Mouse (Mus musculus): ENCODE data around the gene Slc44a5. TPM values are rescaled to one million over a fixed set of nuclear protein-coding genes. Genes with fewer than 3 reads are reported as not detected.
A peak's percentile ranks its signal among the peaks of the same experiment; 100 is the strongest.

Slc44a5 gene
- polyA plus RNA-seq (2014; fragmentation: Nextera tagmentation; extraction: Ambion mirVana) = 14.3 and 15.5 TPM in 2 replicates

DNA sequence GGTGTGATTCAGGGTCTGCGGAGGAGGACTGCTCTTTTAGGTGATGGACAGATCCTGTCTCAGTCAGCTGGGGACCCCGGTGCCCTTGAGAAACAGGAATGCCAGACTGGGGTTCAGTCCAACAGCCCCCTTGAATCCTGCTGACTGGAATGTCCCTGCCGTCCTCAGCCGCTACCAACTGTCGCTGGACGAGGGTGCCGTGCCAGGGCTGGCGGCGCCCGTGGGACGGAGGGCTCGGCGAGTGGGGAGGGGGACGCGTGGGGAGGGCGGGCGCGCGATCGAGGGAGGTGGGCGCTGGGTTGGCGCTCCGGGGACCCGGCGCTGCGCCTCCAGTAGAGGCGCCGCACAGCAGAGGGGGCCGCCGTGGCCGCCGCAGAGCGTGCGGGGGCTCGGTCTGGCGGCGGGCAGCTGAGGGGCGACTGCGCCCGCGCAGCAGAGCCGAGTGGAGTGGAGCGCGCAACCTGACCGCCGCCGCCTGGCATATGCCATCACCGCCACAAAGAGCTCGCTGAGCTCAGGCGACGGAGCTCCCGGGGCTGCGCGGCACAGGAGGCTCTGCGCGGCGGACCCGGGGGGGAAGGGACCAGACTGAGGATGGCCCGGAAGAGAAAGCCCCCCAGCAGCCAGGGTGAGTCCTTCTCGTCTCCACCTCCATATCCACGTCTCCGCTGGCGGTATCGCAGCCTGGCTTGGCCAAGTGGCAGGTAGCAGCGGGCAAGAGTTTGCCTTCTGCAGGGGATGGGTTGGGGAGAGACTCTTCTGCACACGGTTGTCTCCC is at the start of gene Slc44a5:
TSS of gene Slc44a5 (plus strand) at position 266 of the 778 bp plus-strand sequence.
- WGBS = under 1% methylated on average over 66 of the region's 66 CpGs
- peak within 1 kb of the TSS; percentile 80 for H3K9ac ChIP-seq (replicated peaks; ENCODE audit: low read length)
- ATAC-seq (ENCODE audit: low FRiP score, low TSS enrichment) (peak; percentile 89), DNase-seq (peak; percentile 83)
- no peaks in the 10 kb centered on the region for H3K9me3 ChIP-seq (ENCODE audit: control insufficient read depth, low read length)
- H3K36me3 ChIP-seq (ENCODE audit: control insufficient read depth, insufficient read depth, low read length) = no peaks in the 10 kb centered on the region
- peak within 1 kb of the TSS; percentile 77 for H3K27ac ChIP-seq (replicated peaks; ENCODE audit: low read depth, low read length)
- H3K27me3 ChIP-seq (ENCODE audit: control insufficient read depth, insufficient read depth, low read length) = no peaks in the 10 kb centered on the region
- peak within 1 kb of the TSS; percentile 68 for H3K4me3 ChIP-seq (replicated peaks; ENCODE audit: low read depth, low read length)
- peaks cover 14% of the 10 kb centered on the region for H3K4me1 ChIP-seq (ENCODE audit: control insufficient read depth, insufficient read depth, low read length)
- peak within 1 kb of the TSS; percentile 86 for H3K4me2 ChIP-seq (ENCODE audit: low read length)

DNA sequence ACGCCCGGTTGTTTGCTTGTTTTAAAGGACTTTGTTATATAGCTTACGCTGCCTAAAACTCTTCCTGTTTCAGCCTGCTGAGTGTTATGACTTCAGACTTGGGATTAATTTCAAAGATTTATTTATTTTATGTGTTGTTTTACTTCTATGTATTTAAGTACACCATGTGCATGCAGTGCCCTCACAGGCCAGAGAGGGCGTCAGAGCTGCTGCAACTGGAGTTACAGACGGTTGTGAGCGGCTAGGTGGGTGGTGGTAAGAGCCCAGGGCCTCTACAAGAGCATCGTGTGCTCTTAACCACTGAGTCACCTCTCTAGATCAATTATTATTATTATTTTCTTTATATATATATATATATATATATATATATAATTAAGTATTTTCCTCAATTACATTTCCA is 46.9 kb upstream of the Slc44a5 start:
- DNase-seq = no peak
- H3K27me3 ChIP-seq (ENCODE audit: control insufficient read depth, insufficient read depth, low read length) = no peaks in the 10 kb centered on the region
- no peak overlapping the region for H3K4me3 ChIP-seq (replicated peaks; ENCODE audit: low read depth, low read length)
- no peaks in the 10 kb centered on the region for H3K4me1 ChIP-seq (ENCODE audit: control insufficient read depth, insufficient read depth, low read length)
- 92% methylated on average over 7 of the region's 7 CpGs for WGBS
- H3K9me3 ChIP-seq (ENCODE audit: control insufficient read depth, low read length) = no peaks in the 10 kb centered on the region
- no peak overlapping the region for H3K27ac ChIP-seq (replicated peaks; ENCODE audit: low read depth, low read length)
- no peak overlapping the region for H3K9ac ChIP-seq (replicated peaks; ENCODE audit: low read length)
- H3K36me3 ChIP-seq (ENCODE audit: control insufficient read depth, insufficient read depth, low read length) = peaks cover 33% of the 10 kb centered on the region
- H3K4me2 ChIP-seq (ENCODE audit: low read length) = no peak overlapping the region
- no peak for ATAC-seq (ENCODE audit: low FRiP score, low TSS enrichment)

DNA sequence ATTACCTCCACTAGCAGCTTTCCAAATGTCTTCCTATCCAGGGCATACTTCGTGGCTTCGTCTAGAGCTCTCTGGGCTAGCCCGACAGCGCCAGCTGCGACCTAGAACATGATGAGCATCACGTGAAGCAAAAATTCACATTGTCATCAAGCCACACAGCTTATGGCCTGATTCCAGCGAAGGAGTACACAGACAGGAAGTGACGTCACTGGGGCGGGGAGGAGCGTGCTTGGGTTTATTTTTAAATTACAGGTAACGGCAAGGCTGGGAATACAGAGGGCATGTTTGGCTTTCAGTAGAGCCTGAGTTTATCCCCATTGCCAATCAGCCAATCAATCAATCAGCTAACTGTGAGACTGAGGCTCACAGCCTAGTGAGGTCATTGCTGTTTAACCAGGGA is 43.7 kb upstream of the Slc44a5 start:
- Histone ChIP-seq H3K27me3 (ENCODE audit: control insufficient read depth, insufficient read depth, low read length) (no peaks in the 10 kb centered on the region), H3K9ac (replicated peaks; ENCODE audit: low read length) (no peak overlapping the region), H3K36me3 (ENCODE audit: control insufficient read depth, insufficient read depth, low read length) (peaks cover 51% of the 10 kb centered on the region), H3K27ac (replicated peaks; ENCODE audit: low read depth, low read length) (no peak overlapping the region), H3K4me2 (ENCODE audit: low read length) (no peak overlapping the region), H3K4me1 (ENCODE audit: control insufficient read depth, insufficient read depth, low read length) (no peaks in the 10 kb centered on the region), H3K9me3 (ENCODE audit: control insufficient read depth, low read length) (no peaks in the 10 kb centered on the region), H3K4me3 (replicated peaks; ENCODE audit: low read depth, low read length) (no peak overlapping the region)
- 98% methylated on average over 11 of the region's 11 CpGs for WGBS
- DNase-seq = no peak
- no peak for ATAC-seq (ENCODE audit: low FRiP score, low TSS enrichment)

DNA sequence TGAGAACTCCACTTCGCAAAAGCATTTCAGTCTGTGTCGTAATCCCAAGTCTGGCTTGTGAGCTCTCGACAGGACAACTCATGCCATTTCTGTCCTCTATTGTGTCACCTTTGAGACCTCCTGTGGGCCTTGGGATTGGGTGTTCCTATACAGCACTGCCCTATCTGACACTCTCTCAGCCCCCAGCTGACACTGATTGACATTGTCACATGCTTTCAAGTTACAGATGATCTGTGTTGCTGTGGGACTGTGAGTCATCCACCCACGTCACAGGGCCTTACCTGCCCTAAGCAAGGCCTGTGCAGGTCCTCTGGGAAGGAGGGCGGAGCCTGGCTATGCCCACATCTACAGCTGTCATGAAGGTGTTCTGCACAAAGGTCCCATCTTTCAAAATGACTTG is 40.8 kb upstream of the Slc44a5 start:
- ATAC-seq (ENCODE audit: low FRiP score, low TSS enrichment) = no peak
- Histone ChIP-seq H3K9ac (replicated peaks; ENCODE audit: low read length) (no peak overlapping the region), H3K4me2 (ENCODE audit: low read length) (no peak overlapping the region), H3K27me3 (ENCODE audit: control insufficient read depth, insufficient read depth, low read length) (no peaks in the 10 kb centered on the region), H3K4me3 (replicated peaks; ENCODE audit: low read depth, low read length) (no peak overlapping the region), H3K9me3 (ENCODE audit: control insufficient read depth, low read length) (no peaks in the 10 kb centered on the region), H3K36me3 (ENCODE audit: control insufficient read depth, insufficient read depth, low read length) (peaks cover 62% of the 10 kb centered on the region), H3K27ac (replicated peaks; ENCODE audit: low read depth, low read length) (no peak overlapping the region), H3K4me1 (ENCODE audit: control insufficient read depth, insufficient read depth, low read length) (no peaks in the 10 kb centered on the region)
- 92% methylated on average over 5 of the region's 5 CpGs for WGBS
- no peak for DNase-seq

DNA sequence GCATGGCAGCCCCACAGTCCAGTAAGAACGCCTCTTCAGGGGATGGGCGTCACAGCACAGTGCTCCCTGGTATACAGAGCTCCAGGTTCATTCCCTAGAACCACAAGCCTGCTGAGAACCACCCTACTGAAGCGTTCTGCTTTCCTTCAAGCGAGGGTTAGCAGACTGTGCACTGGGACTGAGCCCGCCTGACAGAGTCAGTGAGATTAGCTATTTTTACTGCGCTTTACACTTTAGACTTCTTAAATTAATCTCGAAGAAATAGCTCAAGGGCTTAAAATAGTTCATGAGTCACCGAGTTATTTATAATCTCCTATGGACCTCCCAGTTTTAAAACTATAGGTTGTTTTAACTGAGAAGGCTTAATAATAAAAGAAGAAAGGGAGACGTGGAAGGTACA is 37.4 kb upstream of the Slc44a5 start:
- Histone ChIP-seq H3K9me3 (ENCODE audit: control insufficient read depth, low read length) (no peaks in the 10 kb centered on the region), H3K4me3 (replicated peaks; ENCODE audit: low read depth, low read length) (no peak overlapping the region), H3K27me3 (ENCODE audit: control insufficient read depth, insufficient read depth, low read length) (no peaks in the 10 kb centered on the region), H3K36me3 (ENCODE audit: control insufficient read depth, insufficient read depth, low read length) (peaks cover 50% of the 10 kb centered on the region), H3K4me1 (ENCODE audit: control insufficient read depth, insufficient read depth, low read length) (no peaks in the 10 kb centered on the region), H3K4me2 (ENCODE audit: low read length) (no peak overlapping the region), H3K27ac (replicated peaks; ENCODE audit: low read depth, low read length) (no peak overlapping the region), H3K9ac (replicated peaks; ENCODE audit: low read length) (no peak overlapping the region)
- ATAC-seq (ENCODE audit: low FRiP score, low TSS enrichment) (no peak), DNase-seq (no peak)
- 94% methylated on average over 9 of the region's 9 CpGs for WGBS

DNA sequence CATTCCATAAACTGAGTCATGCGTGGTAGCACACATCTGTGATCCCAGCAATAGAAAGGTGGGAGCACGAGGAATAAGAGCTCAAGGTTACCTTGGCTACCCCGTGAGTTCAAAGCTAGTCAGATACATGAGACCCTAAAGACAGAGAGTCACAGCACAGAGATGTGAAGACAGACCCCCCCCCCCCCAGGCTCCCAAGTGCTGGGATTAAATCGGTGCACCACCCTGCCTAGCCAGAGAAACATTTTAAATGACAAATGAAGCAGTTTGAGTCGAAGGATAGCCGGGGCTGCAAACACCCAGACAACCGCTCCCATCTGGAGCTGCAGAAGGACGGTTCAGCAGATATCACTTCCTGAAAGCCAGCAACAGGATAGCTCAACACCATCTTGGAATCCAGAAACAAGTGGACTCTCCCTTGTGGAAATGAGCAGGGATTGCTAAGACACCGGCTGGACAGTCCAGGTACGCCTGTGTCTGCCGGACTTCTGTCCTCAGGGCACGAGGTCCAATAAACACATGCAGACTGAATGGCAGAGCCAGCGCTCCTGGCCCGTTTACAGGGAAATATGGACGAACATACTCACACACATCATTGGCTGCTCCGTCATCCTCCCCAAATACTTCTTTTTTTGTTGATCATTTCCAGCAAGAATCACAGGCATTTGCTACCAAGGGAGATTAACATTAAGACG is 36.0 kb upstream of the Slc44a5 start:
- DNase-seq = no peak
- no peaks in the 10 kb centered on the region for H3K27me3 ChIP-seq (ENCODE audit: control insufficient read depth, insufficient read depth, low read length)
- no peak for ATAC-seq (ENCODE audit: low FRiP score, low TSS enrichment)
- peaks cover 44% of the 10 kb centered on the region for H3K36me3 ChIP-seq (ENCODE audit: control insufficient read depth, insufficient read depth, low read length)
- 94% methylated on average over 17 of the region's 17 CpGs for WGBS
- H3K27ac ChIP-seq (replicated peaks; ENCODE audit: low read depth, low read length) = no peak overlapping the region
- H3K4me2 ChIP-seq (ENCODE audit: low read length) = no peak overlapping the region
- no peak overlapping the region for H3K9ac ChIP-seq (replicated peaks; ENCODE audit: low read length)
- no peaks in the 10 kb centered on the region for H3K4me1 ChIP-seq (ENCODE audit: control insufficient read depth, insufficient read depth, low read length)
- H3K4me3 ChIP-seq (replicated peaks; ENCODE audit: low read depth, low read length) = no peak overlapping the region
- no peaks in the 10 kb centered on the region for H3K9me3 ChIP-seq (ENCODE audit: control insufficient read depth, low read length)

DNA sequence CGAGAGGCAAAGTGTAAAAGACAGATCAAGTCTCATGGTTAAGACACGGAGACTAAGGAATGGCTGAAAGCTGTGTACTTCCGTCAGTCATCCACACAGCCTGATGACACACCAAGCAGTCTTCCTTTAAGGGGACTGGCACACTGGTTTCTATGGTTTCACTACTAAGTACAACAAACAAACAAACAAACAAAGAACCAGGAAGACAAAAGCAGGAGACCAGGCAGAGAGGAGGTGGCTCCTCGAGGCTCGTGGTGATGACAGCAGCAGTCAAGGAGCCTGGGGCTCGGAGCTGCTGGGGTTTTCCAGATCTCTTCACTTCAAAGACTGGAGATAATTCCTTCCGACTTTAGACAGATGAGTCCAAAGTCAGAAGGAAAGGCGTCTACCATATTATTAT is 33.2 kb upstream of the Slc44a5 start:
- WGBS = 82% methylated on average over 8 of the region's 8 CpGs
- Histone ChIP-seq H3K27me3 (ENCODE audit: control insufficient read depth, insufficient read depth, low read length) (no peaks in the 10 kb centered on the region), H3K4me3 (replicated peaks; ENCODE audit: low read depth, low read length) (no peak overlapping the region), H3K27ac (replicated peaks; ENCODE audit: low read depth, low read length) (no peak overlapping the region), H3K4me2 (ENCODE audit: low read length) (no peak overlapping the region), H3K4me1 (ENCODE audit: control insufficient read depth, insufficient read depth, low read length) (0 out of 2 replicates have a peak, but pooled peaks cover 18% of the 10 kb centered on the region), H3K9me3 (ENCODE audit: control insufficient read depth, low read length) (no peaks in the 10 kb centered on the region), H3K9ac (replicated peaks; ENCODE audit: low read length) (no peak overlapping the region), H3K36me3 (ENCODE audit: control insufficient read depth, insufficient read depth, low read length) (peaks cover 20% of the 10 kb centered on the region)
- DNase-seq = no peak
- ATAC-seq (ENCODE audit: low FRiP score, low TSS enrichment) = no peak

DNA sequence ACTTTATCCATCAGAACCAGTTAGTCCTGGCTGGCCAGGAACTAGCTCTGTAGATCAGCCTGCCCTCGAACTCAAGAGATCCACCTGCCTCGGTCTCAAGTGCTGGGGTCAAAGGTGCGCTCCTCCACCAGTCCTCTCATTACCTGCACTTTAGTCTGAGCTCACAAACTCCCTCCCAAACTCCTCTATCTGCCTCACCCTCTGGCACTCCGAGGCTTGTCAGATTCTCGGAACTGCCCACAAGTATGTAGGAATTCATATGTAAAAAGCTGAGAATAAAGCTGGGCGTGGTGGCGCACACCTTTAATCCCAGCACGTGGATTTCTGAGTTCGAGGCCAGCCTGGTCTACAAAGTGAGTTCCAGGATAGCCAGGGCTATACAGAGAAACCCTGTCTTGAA is 32.8 kb upstream of the Slc44a5 start:
- 94% methylated on average over 9 of the region's 9 CpGs for WGBS
- Histone ChIP-seq H3K4me3 (replicated peaks; ENCODE audit: low read depth, low read length) (no peak overlapping the region), H3K4me2 (ENCODE audit: low read length) (no peak overlapping the region), H3K4me1 (ENCODE audit: control insufficient read depth, insufficient read depth, low read length) (0 out of 2 replicates have a peak, but pooled peaks cover 18% of the 10 kb centered on the region), H3K27me3 (ENCODE audit: control insufficient read depth, insufficient read depth, low read length) (no peaks in the 10 kb centered on the region), H3K9ac (replicated peaks; ENCODE audit: low read length) (no peak overlapping the region), H3K9me3 (ENCODE audit: control insufficient read depth, low read length) (no peaks in the 10 kb centered on the region), H3K36me3 (ENCODE audit: control insufficient read depth, insufficient read depth, low read length) (peaks cover 16% of the 10 kb centered on the region), H3K27ac (replicated peaks; ENCODE audit: low read depth, low read length) (no peak overlapping the region)
- ATAC-seq (ENCODE audit: low FRiP score, low TSS enrichment) (no peak), DNase-seq (no peak)

DNA sequence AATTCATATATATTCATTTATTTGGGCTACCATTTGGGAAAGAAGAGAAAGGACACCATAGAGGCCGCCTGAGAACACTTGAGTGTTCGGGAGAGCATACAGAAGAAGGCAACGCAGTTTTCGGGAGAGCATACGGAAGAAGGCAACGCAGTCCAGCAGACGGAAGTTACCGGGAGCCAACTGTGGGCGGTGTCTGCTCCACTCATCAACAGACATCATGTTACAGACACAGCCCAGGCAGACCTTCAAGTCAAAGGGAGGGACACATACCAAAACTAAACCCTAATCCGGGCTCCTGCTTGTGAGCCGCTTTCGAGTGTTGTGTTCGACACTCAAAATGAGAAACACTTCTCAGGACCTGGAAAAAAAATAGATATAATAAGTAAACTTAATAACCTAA is 31.6 kb upstream of the Slc44a5 start:
- 0 out of 2 replicates have a peak, but pooled peaks cover 18% of the 10 kb centered on the region for H3K4me1 ChIP-seq (ENCODE audit: control insufficient read depth, insufficient read depth, low read length)
- no peak overlapping the region for H3K4me3 ChIP-seq (replicated peaks; ENCODE audit: low read depth, low read length)
- H3K27me3 ChIP-seq (ENCODE audit: control insufficient read depth, insufficient read depth, low read length) = no peaks in the 10 kb centered on the region
- 95% methylated on average over 13 of the region's 13 CpGs for WGBS
- H3K36me3 ChIP-seq (ENCODE audit: control insufficient read depth, insufficient read depth, low read length) = peaks cover 11% of the 10 kb centered on the region
- ATAC-seq (ENCODE audit: low FRiP score, low TSS enrichment) = no peak
- no peak for DNase-seq
- H3K9ac ChIP-seq (replicated peaks; ENCODE audit: low read length) = no peak overlapping the region
- no peak overlapping the region for H3K4me2 ChIP-seq (ENCODE audit: low read length)
- no peaks in the 10 kb centered on the region for H3K9me3 ChIP-seq (ENCODE audit: control insufficient read depth, low read length)
- H3K27ac ChIP-seq (replicated peaks; ENCODE audit: low read depth, low read length) = no peak overlapping the region

Data from midbrain, embryonic 14.5 days (tissue).